In the genomic region with DNA sequence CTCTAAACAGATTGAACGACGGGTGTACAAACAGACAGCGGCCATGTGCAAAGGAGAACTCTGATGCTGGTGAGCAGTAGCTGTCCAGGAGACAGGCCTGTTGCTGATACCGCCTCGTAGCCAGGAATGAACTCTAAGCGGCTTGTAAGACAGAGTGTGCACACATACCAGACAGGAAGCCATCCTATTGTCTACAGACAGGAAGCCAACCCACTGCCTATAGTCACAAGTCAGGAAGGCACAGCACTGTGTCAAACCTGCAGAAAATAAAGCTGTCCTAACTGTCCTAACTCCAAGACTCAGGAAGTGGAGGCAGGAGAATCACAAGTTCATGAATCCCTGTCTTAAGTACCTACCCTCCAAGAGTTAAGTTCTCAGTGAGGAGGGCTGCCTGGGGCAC, we compare ENCODE assay signal across 18 mouse cellular contexts. TPM values are rescaled to one million over a fixed set of nuclear protein-coding genes. Genes with fewer than 3 reads are reported as not detected.
"Had no signal": no experiment of that assay in that cellular context is flagged by ENCODE, and none has a peak within 500 bp of the region (broad histone marks: within the 10 kb centered on the region; RNA-seq: fewer than 3 reads in every experiment).

No protein-coding gene starts in this region.

- H3K4me2 ChIP-seq: limb, embryonic 13.5 days; liver, embryonic 13.5 days; midbrain, embryonic 12.5 days; neural tube, embryonic 13.5 days had no signal

- H3K36me3 ChIP-seq: limb, embryonic 13.5 days; liver, embryonic 13.5 days; midbrain, embryonic 12.5 days; neural tube, embryonic 13.5 days had no signal

- H3K9me3 ChIP-seq: limb, embryonic 13.5 days; liver, embryonic 13.5 days; midbrain, embryonic 12.5 days; neural tube, embryonic 13.5 days had no signal

- H3K4me3 ChIP-seq: limb, embryonic 13.5 days; liver, embryonic 13.5 days; midbrain, embryonic 12.5 days; neural tube, embryonic 13.5 days had no signal

- H3K27ac ChIP-seq: limb, embryonic 13.5 days; liver, embryonic 13.5 days; midbrain, embryonic 12.5 days; neural tube, embryonic 13.5 days had no signal

- DNase-seq: left cerebral cortex, postnatal 4 days; liver, embryonic 13.5 days; lung, adult 2 months; retina, postnatal 1 day; right cerebral cortex, postnatal 4 days; spleen, adult 18-20 months; thymus, adult 18-20 months; thymus, postnatal 14 days had no signal

- ATAC-seq: intestine, embryonic 16.5 days; midbrain, embryonic 16.5 days had no signal

- H3K4me1 ChIP-seq: liver, embryonic 13.5 days had no signal

- H3K9ac ChIP-seq: limb, embryonic 13.5 days; liver, embryonic 13.5 days; midbrain, embryonic 12.5 days; neural tube, embryonic 13.5 days had no signal

RNA-seq across cellular contexts. Expression of gene Barhl1, which starts 47.1 kb away (rescaled TPM):
- total RNA-seq: layer of hippocampus, adult 8-10 months; left cerebral cortex, adult 18-20 months; left cerebral cortex, postnatal 10 days; megakaryocyte-erythroid progenitor cell, adult 5-6 weeks had no signal
- polyA plus RNA-seq: intestine, embryonic 16.5 days; kidney, embryonic 14.5 days; liver, embryonic 13.5 days had no signal
